Mouse (Mus musculus): Measurements from ENCODE around the gene B3galt4.
"Not testable (repeated sequence)": the region's sequence is repeated elsewhere in the genome, so short reads cannot be mapped to it uniquely, and the experiment has no call there.

The B3galt4 gene

GRCm38 (mm10) chr17:33951021-33951946 is at the start of gene B3galt4:
Gene B3galt4 (minus strand): TSS chr17:33951488.
- peak; percentile 86 for DNase-seq

- not testable (repeated sequence) for DNase-seq
These were observed 49.5 kb upstream of the B3galt4 start for GRCm38 (mm10) chr17:34000796-34001195.

GRCm38 (mm10) chr17:34000150-34000537 is 48.9 kb upstream of the B3galt4 start, which contains the start of gene H2-K1:
Gene H2-K1 (minus strand): TSS chr17:34000347.
- peak; percentile 94 for DNase-seq

GRCm38 (mm10) chr17:33999341-34000149 is 48.3 kb upstream of the B3galt4 start:
- DNase-seq, result peak; percentile 37

- not testable (repeated sequence) for DNase-seq
These were observed 47.4 kb upstream of the B3galt4 start for GRCm38 (mm10) chr17:33998697-33999096.

GRCm38 (mm10) chr17:33997025-33997424 is 45.7 kb upstream of the B3galt4 start:
- not testable (repeated sequence) for DNase-seq

GRCm38 (mm10) chr17:33995651-33996050 is 44.4 kb upstream of the B3galt4 start:
- DNase-seq, result no peak

- DNase-seq, result no peak
These were observed 43.7 kb upstream of the B3galt4 start for GRCm38 (mm10) chr17:33994959-33995358.

- DNase-seq, result peak; percentile 64
These were observed 40.7 kb upstream of the B3galt4 start for GRCm38 (mm10) chr17:33991788-33992664.

GRCm38 (mm10) chr17:33982136-33982535 is 30.8 kb upstream of the B3galt4 start:
- peak; percentile 58 for DNase-seq

GRCm38 (mm10) chr17:33981192-33981909 is 30.1 kb upstream of the B3galt4 start:
- DNase-seq, result peak; percentile 93

GRCm38 (mm10) chr17:33980181-33981035 is 29.1 kb upstream of the B3galt4 start:
- no peak for DNase-seq

- DNase-seq, result no peak
These were observed 28.3 kb upstream of the B3galt4 start for GRCm38 (mm10) chr17:33979512-33980050.

- DNase-seq, result peak; percentile 92
These were observed 27.3 kb upstream of the B3galt4 start for GRCm38 (mm10) chr17:33978631-33979031.

- DNase-seq, result no peak
These were observed 26.7 kb upstream of the B3galt4 start for GRCm38 (mm10) chr17:33977861-33978557.

- no peak for DNase-seq
These were observed 22.3 kb upstream of the B3galt4 start for GRCm38 (mm10) chr17:33973572-33973971.

GRCm38 (mm10) chr17:33972691-33973090 is 21.4 kb upstream of the B3galt4 start:
- DNase-seq, result peak; percentile 56

GRCm38 (mm10) chr17:33969394-33969793 is 18.1 kb upstream of the B3galt4 start:
- DNase-seq, result no peak

GRCm38 (mm10) chr17:33968927-33969326 is 17.6 kb upstream of the B3galt4 start:
- peak; percentile 43 for DNase-seq

GRCm38 (mm10) chr17:33968489-33968888 is 17.2 kb upstream of the B3galt4 start:
- peak; percentile 85 for DNase-seq

Measured in kidney, postnatal 14 days (tissue).